Mouse (Mus musculus) heart, postnatal 0 days (tissue): ENCODE results near the gene Nlgn1. TPM values are rescaled to one million over a fixed set of nuclear protein-coding genes. Genes with fewer than 3 reads are reported as not detected.
"Not testable (repeated sequence)": the region's sequence is repeated elsewhere in the genome, so short reads cannot be mapped to it uniquely, and the experiment has no call there.

Experiments used
- ATAC-seq: fragments of 200-750 bp; cut with Nextera tagmentation; 2 replicates; pipeline ENCODE4 v1.8.0; 2017; ENCODE audit warnings: low read depth, moderate number of reproducible peaks, moderate library complexity; ENCODE audit not compliant: insufficient read depth
- DNase-seq: peaks from one replicate; pipeline ENCODE4 v3.0.0-alpha.2; 2016; ENCODE audit warnings: low spot score
- H3K27ac ChIP-seq: fragments of 300-500 bp; sonication (generic); 2 replicates; pipeline ENCODE4 v1.5.1; 2014; ENCODE audit warnings: low read depth, mild to moderate bottlenecking
- H3K27me3 ChIP-seq: fragments of 300-500 bp; sonication (generic); 2 replicates; pipeline ENCODE4 v1.6.1; 2014; ENCODE audit warnings: low read length, mixed read lengths; ENCODE audit not compliant: control insufficient read depth, insufficient read depth
- H3K36me3 ChIP-seq: fragments of 300-500 bp; sonication (generic); replicated peaks from 2 replicates; pipeline ENCODE4 v1.6.1; 2014; ENCODE audit warnings: low read length, mixed read lengths; ENCODE audit not compliant: control insufficient read depth, insufficient read depth
- H3K4me1 ChIP-seq: fragments of 300-500 bp; sonication (generic); 2 replicates; pipeline ENCODE4 v1.6.1; 2014; ENCODE audit warnings: antibody characterized with exemption; ENCODE audit not compliant: control insufficient read depth, insufficient read depth
- H3K4me2 ChIP-seq: fragments of 300-500 bp; sonication (generic); 2 replicates; pipeline ENCODE4 v1.6.1; 2014; ENCODE audit warnings: low read depth, mild to moderate bottlenecking, low read length, moderate library complexity
- H3K4me3 ChIP-seq: fragments of 300-500 bp; sonication (generic); 2 replicates; pipeline ENCODE4 v1.5.1; 2014; ENCODE audit warnings: low read depth, low read length
- H3K9ac ChIP-seq: fragments of 300-500 bp; sonication (generic); replicated peaks from 2 replicates; pipeline ENCODE4 v1.6.1; 2014; ENCODE audit warnings: low read depth, low read length, mixed read lengths
- H3K9me3 ChIP-seq: fragments of 300-500 bp; sonication (generic); replicated peaks from 2 replicates; pipeline ENCODE4 v1.6.1; 2016; ENCODE audit warnings: low read length; ENCODE audit not compliant: control insufficient read depth
- CTCF ChIP-seq: IDR thresholded peaks from 2 replicates; pipeline ENCODE4 v1.5.1; 2016; ENCODE audit warnings: antibody characterized with exemption, control low read depth, low read depth
- EP300 ChIP-seq: IDR thresholded peaks from 2 replicates; pipeline ENCODE4 v1.6.1; 2016; ENCODE audit warnings: antibody characterized with exemption, low read depth
- WGBS: fragments of 180-500 bp; shearing (Covaris S2); extraction: QIAGEN DNeasy Blood & Tissue Kit; methylation state at CpG from one replicate; pipeline ENCODE4 v1.1.7; 2014; 5-methylcytosine and 5-hydroxymethylcytosine counted together
- polyA plus RNA-seq: library from polyadenylated mRNA; unstranded; fragments of >200 nt; fragmentation: Nextera tagmentation; extraction: Ambion mirVana; gene quantifications from 2 replicates; pipeline ENCODE4 v1.2.1, GENCODE M21; 2015
- total RNA-seq: library from RNA; depleted of rRNA; stranded (reverse); fragments of >200 nt; gene quantifications from 2 replicates; pipeline ENCODE4 v1.2.3, GENCODE M21; 2014; ENCODE audit warnings: low replicate concordance

Gene Nlgn1
- total and polyA plus RNA-seq, 2 experiments from 2014 or later, result 0.08 TPM

GRCm38 (mm10) chr3:25629198-25629597 is 703.1 kb downstream of the Nlgn1 start:
- TF ChIP-seq CTCF, result no peak
- TF ChIP-seq EP300, result no peak
- ATAC-seq, result no peak
- Histone ChIP-seq H3K27ac (no peak overlapping the region), H3K4me1 (no peaks in the 10 kb centered on the region), H3K9me3 (no peaks in the 10 kb centered on the region), H3K4me2 (no peak overlapping the region), H3K9ac (no peak overlapping the region), H3K4me3 (no peak overlapping the region), H3K27me3 (no peaks in the 10 kb centered on the region), H3K36me3 (no peaks in the 10 kb centered on the region)
- 87% methylated on average over 2 of the region's 2 CpGs for WGBS
- DNase-seq, result no peak

GRCm38 (mm10) chr3:25606597-25606996 is 725.7 kb downstream of the Nlgn1 start:
- H3K9me3 ChIP-seq, result no peaks in the 10 kb centered on the region
- 49% methylated on average over 1 of the region's 1 CpGs for WGBS
- H3K4me2 ChIP-seq, result no peak overlapping the region
- H3K9ac ChIP-seq, result no peak overlapping the region
- no peaks in the 10 kb centered on the region for H3K36me3 ChIP-seq
- no peaks in the 10 kb centered on the region for H3K4me1 ChIP-seq
- TF ChIP-seq CTCF (no peak), EP300 (no peak)
- ATAC-seq, result no peak
- H3K27ac ChIP-seq, result no peak overlapping the region
- no peak overlapping the region for H3K4me3 ChIP-seq
- no peaks in the 10 kb centered on the region for H3K27me3 ChIP-seq
- DNase-seq, result no peak

- H3K9ac ChIP-seq, result no peak overlapping the region
These were observed 734.7 kb downstream of the Nlgn1 start for GRCm38 (mm10) chr3:25597513-25597912.

GRCm38 (mm10) chr3:25575526-25575925 is 756.7 kb downstream of the Nlgn1 start:
- Histone ChIP-seq H3K27ac (no peak overlapping the region), H3K9me3 (no peaks in the 10 kb centered on the region), H3K4me2 (no peak overlapping the region), H3K9ac (no peak overlapping the region), H3K36me3 (no peaks in the 10 kb centered on the region), H3K4me3 (no peak overlapping the region), H3K4me1 (no peaks in the 10 kb centered on the region), H3K27me3 (no peaks in the 10 kb centered on the region)
- no peak for TF ChIP-seq EP300
- no peak for TF ChIP-seq CTCF
- WGBS, result 59% methylated on average over 5 of the region's 5 CpGs
- DNase-seq (no peak), ATAC-seq (no peak)

More at GRCm38 (mm10) chr3:25597513-25597912, 734.7 kb downstream of the Nlgn1 start:
- ATAC-seq (no peak), DNase-seq (no peak)
- Histone ChIP-seq H3K27ac (no peak overlapping the region), H3K4me3 (no peak overlapping the region), H3K4me2 (no peak overlapping the region), H3K36me3 (no peaks in the 10 kb centered on the region), H3K4me1 (no peaks in the 10 kb centered on the region), H3K27me3 (no peaks in the 10 kb centered on the region), H3K9me3 (no peaks in the 10 kb centered on the region)
- no peak for TF ChIP-seq EP300
- no peak for TF ChIP-seq CTCF
- WGBS, result 57% methylated on average over 5 of the region's 5 CpGs

GRCm38 (mm10) chr3:25574840-25575239 is 757.4 kb downstream of the Nlgn1 start:
- Histone ChIP-seq H3K4me2 (no peak overlapping the region), H3K4me1 (no peaks in the 10 kb centered on the region), H3K36me3 (no peaks in the 10 kb centered on the region), H3K9ac (no peak overlapping the region), H3K4me3 (no peak overlapping the region), H3K9me3 (no peaks in the 10 kb centered on the region), H3K27ac (no peak overlapping the region), H3K27me3 (no peaks in the 10 kb centered on the region)
- TF ChIP-seq CTCF (no peak), EP300 (no peak)
- DNase-seq, result no peak
- 80% methylated on average over 3 of the region's 3 CpGs for WGBS
- no peak for ATAC-seq

GRCm38 (mm10) chr3:25558513-25558912 is 773.7 kb downstream of the Nlgn1 start:
- 76% methylated on average over 1 of the region's 1 CpGs for WGBS
- ATAC-seq, H3K9me3 ChIP-seq, H3K4me1 ChIP-seq, H3K4me2 ChIP-seq, H3K27ac ChIP-seq, H3K9ac ChIP-seq, H3K4me3 ChIP-seq, DNase-seq, H3K36me3 ChIP-seq, H3K27me3 ChIP-seq: not testable (repeated sequence)

GRCm38 (mm10) chr3:25549097-25549496 is 783.2 kb downstream of the Nlgn1 start:
- H3K4me1 ChIP-seq, H3K9me3 ChIP-seq, ATAC-seq, H3K27ac ChIP-seq, H3K4me3 ChIP-seq, DNase-seq, H3K4me2 ChIP-seq, H3K27me3 ChIP-seq, H3K9ac ChIP-seq, H3K36me3 ChIP-seq: not testable (repeated sequence)
- WGBS, result 100% methylated on average over 3 of the region's 7 CpGs

GRCm38 (mm10) chr3:25524236-25524635 is 808.0 kb downstream of the Nlgn1 start:
- H3K9me3 ChIP-seq, H3K36me3 ChIP-seq, ATAC-seq, H3K9ac ChIP-seq, H3K4me3 ChIP-seq, DNase-seq, H3K4me2 ChIP-seq, H3K4me1 ChIP-seq, H3K27ac ChIP-seq, H3K27me3 ChIP-seq: not testable (repeated sequence)
- 18% methylated on average over 1 of the region's 3 CpGs for WGBS
